Mouse (Mus musculus) G1E (cell line): Measurements from ENCODE around the gene Zmynd12. TPM values are rescaled to one million over a fixed set of nuclear protein-coding genes. Genes with fewer than 3 reads are reported as not detected.

Source experiments
- ATAC-seq: 2 replicates; pipeline ENCODE4 v1.8.0; 2016; ENCODE audit warnings: mild to moderate bottlenecking; ENCODE audit not compliant: insufficient number of reproducible peaks, poor library complexity, low FRiP score, severe bottlenecking; ENCODE audit errors: extremely low read depth
- DNase-seq: peaks from one replicate; pipeline ENCODE4 v3.0.0; 2012; ENCODE audit warnings: low spot score
- H3K27me3 ChIP-seq: 2 replicates; pipeline ENCODE4 v1.6.1; 2012; ENCODE audit warnings: mild to moderate bottlenecking, low read length, inconsistent platforms; ENCODE audit not compliant: insufficient read depth
- H3K36me3 ChIP-seq: replicated peaks from 2 replicates; pipeline ENCODE3; 2012; ENCODE audit warnings: mild to moderate bottlenecking, inconsistent platforms
- H3K4me1 ChIP-seq: 2 replicates; pipeline ENCODE4 v1.6.1; 2012; ENCODE audit warnings: low read depth, low read length, inconsistent platforms, mixed read lengths; ENCODE audit not compliant: insufficient read depth
- H3K4me3 ChIP-seq: 2 replicates; pipeline ENCODE4 v1.5.1; 2012; ENCODE audit warnings: low read depth, mild to moderate bottlenecking, inconsistent platforms, low read length, moderate library complexity, mixed read lengths
- H3K9me3 ChIP-seq: replicated peaks from 2 replicates; pipeline ENCODE4 v1.6.1; 2012; ENCODE audit warnings: inconsistent platforms
- CTCF ChIP-seq: IDR thresholded peaks from 2 replicates; pipeline ENCODE4 v1.5.1; 2012; ENCODE audit warnings: low read depth, low read length, inconsistent platforms, mixed read lengths
- GATA1 ChIP-seq: IDR thresholded peaks from 2 replicates; pipeline ENCODE4 v1.6.1; 2012; ENCODE audit warnings: borderline replicate concordance, low read length, inconsistent platforms, mixed read lengths
- GATA2 ChIP-seq: IDR thresholded peaks from 2 replicates; pipeline ENCODE4 v1.6.1; 2012; ENCODE audit warnings: low read depth, low read length, inconsistent platforms, borderline replicate concordance
- POLR2AphosphoS5 ChIP-seq: IDR thresholded peaks from 2 replicates; pipeline ENCODE4 v1.6.1; 2012; ENCODE audit warnings: low read depth, low read length, inconsistent platforms; ENCODE audit not compliant: insufficient replicate concordance
- TAL1 ChIP-seq: conservative IDR thresholded peaks from 2 replicates; pipeline ENCODE4 v1.6.1; 2012; ENCODE audit warnings: low read depth, low read length, inconsistent platforms, mixed read lengths
- polyA plus RNA-seq: library from polyadenylated mRNA; stranded (reverse); fragments of >175 nt; gene quantifications from 2 replicates; pipeline ENCODE4 v1.2.3, GENCODE M21; 2012
- total RNA-seq, 2 experiments: library from RNA; stranded (forward) in 1 of 2; stranded (reverse) in 1 of 2; fragments of 200-1000 nt in 1 of 2; fragments of >200 nt in 1 of 2; fragmentation: Nextera tagmentation in 1 of 2; gene quantifications; 2 replicates each; pipeline ENCODE4 v1.2.3; 2014 to 2017

Gene Zmynd12
- 1.4 TPM in 1 of 2 replicates, not detected in the other for total RNA-seq (2014; fragmentation: Nextera tagmentation)
- not detected in 2 replicates for total RNA-seq (2017)
- 0.10 and 0.18 TPM in 2 replicates for polyA plus RNA-seq

DNA sequence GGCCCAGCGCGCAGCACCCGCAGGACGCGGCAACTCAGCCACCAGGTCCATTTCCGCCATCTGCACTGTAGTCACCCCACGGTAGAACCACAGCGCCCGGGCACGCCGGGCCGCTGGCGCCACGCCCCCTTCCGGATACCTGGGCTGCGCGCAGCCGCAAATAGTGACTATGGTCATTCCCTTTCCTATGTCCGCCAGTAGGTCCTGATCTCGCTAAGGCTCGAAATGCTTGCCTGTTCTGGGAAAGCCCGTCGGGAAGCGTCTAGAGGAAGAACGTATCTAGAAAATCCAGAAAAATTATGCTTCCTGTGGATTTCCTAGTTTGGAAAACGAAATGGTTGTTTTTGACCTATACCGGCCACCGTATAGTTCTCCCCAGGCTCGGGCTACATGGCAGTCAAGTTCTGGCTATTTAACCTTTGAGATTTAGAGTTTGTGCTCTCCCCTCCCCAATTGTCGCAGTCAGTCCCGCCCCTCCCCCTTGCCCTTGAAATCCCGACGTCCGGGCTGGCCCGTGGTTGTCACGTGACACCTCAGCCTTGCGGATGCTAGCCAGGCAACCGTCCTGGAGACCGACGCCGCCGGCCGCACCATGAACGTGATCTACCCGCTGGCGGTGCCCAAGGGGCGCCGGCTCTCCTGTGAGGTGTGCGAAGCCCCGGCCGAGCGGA is at the start of gene Zmynd12, which contains the start of gene Ppcs:
TSS of gene Zmynd12 (plus strand) at position 521 of the 671 bp plus-strand sequence.
TSS of gene Ppcs (minus strand) at position 127 of the 671 bp plus-strand sequence.
- H3K4me1 ChIP-seq: peaks cover 60% of the 10 kb centered on the region

DNA sequence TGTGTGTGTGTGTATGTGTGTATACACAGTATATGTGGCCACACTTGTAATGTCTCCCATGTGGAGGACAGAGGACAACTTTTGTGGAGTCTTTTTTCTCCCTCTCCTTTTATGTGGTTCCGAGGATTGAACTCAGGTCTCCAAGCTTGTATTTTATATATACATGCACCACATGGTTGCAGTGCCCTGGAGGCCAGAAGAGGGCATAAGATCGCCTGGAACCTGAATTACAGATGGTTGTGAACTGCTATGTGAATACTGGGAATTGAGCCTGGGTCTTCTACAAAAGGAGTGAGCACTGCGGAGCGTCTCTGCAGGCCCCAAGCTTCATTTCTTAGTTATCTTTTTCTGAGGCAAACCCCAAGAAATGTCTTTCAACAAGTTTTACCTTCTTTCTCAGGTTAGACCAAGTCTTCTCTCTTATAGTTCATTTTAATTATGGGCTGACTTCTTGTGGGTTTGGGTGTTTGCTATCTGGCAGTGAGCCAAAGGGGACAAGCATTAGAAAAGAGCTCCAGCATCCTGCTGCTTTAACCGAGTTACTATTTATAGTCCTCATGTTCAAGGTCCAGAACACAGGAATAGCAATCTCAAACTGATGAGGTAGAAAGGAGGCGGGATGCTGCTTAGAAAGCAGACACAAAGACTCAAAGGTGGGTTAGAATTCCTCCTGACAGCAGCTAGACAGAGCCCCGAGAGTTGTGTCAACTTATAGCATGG is 41.0 kb upstream of the Zmynd12 start:
- Histone ChIP-seq H3K36me3 (no peaks in the 10 kb centered on the region), H3K9me3 (no peaks in the 10 kb centered on the region), H3K4me3 (no peak overlapping the region), H3K27me3 (peaks cover 19% of the 10 kb centered on the region), H3K4me1 (no peaks in the 10 kb centered on the region)
- DNase-seq (no peak), ATAC-seq (no peak)
- TF ChIP-seq GATA1 (no peak), TAL1 (no peak), POLR2AphosphoS5 (no peak), CTCF (no peak), GATA2 (no peak)

More for the DNA sequence above, at the start of gene Zmynd12, which contains the start of gene Ppcs:
- Histone ChIP-seq H3K27me3 (no peaks in the 10 kb centered on the region), H3K9me3 (no peaks in the 10 kb centered on the region), H3K36me3 (peaks cover 18% of the 10 kb centered on the region), H3K4me3 (peak within 1 kb of the TSS; percentile 84)
- DNase-seq (peak; percentile 88), ATAC-seq (peak; percentile 47)
- TF ChIP-seq CTCF: no peak
- no peak for TF ChIP-seq GATA1
- TF ChIP-seq GATA2: no peak

DNA sequence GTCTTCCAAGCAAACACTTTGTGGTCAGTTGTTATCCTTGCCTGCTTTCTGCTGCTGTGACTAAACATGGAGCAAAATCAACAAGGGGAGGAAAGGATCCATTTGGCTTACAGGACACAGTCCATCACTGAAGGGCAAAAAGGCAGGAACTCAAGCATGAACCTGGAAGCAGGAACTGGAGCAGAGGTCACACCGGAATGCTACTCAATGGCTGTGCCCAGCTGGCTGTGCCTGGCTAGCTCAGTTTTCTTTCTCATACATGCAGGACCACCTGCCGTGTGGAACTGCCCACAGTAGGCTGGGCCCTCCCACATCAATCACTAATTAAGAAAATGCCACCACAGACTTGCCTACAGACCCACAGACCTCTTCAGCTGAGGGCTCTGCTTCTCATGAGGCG is 33.4 kb upstream of the Zmynd12 start:
- Histone ChIP-seq H3K27me3 (peaks cover 17% of the 10 kb centered on the region), H3K9me3 (no peaks in the 10 kb centered on the region), H3K36me3 (no peaks in the 10 kb centered on the region), H3K4me3 (no peak overlapping the region), H3K4me1 (no peaks in the 10 kb centered on the region)
- ATAC-seq (no peak), DNase-seq (no peak)
- no peak for TF ChIP-seq CTCF
- TF ChIP-seq GATA2: no peak
- TF ChIP-seq POLR2AphosphoS5: no peak

DNA sequence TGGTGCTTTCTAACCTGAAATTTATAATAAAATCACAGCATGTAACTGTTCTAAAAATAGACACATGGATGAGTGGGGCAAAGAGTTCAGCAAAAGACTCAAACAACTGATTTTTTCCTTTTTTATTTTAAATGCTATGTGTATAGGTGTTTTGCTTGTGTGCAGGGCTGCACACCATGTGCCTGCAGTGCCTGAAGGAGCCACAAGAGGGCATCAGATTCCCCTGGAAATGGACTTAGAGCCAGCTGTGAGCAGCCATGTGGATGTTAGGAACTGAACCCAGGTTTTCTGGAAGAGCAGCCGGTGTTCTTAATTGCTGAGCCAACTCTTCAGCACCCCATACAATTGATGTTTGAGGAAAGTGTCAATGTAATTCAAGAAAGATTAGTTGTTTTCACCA is 32.2 kb upstream of the Zmynd12 start:
- Histone ChIP-seq H3K9me3 (no peaks in the 10 kb centered on the region), H3K27me3 (peaks cover 17% of the 10 kb centered on the region), H3K4me1 (no peaks in the 10 kb centered on the region), H3K36me3 (no peaks in the 10 kb centered on the region), H3K4me3 (no peak overlapping the region)
- ATAC-seq (no peak), DNase-seq (no peak)
- no peak for TF ChIP-seq POLR2AphosphoS5
- TF ChIP-seq CTCF: peak; percentile 73
- no peak for TF ChIP-seq GATA1

DNA sequence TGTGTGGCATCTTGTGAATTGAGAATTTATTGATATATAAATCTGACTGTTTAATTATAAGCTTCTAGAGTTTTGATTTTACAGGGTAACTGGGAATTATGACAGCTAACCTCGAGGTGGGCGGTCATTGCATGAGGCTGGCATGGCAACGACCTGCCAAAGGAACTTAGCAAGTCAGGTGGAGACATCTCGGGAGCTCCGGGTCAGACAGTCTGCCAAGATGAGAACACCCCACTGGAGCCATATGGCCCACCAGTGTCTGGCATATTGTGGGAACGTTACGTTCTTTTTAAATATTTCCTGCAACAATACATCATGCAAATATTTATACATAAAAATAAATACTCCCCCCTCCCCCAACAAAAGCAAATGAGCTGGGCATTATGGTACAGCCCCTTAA is 23.9 kb upstream of the Zmynd12 start:
- Histone ChIP-seq H3K36me3 (no peaks in the 10 kb centered on the region), H3K9me3 (peaks cover 9% of the 10 kb centered on the region), H3K4me1 (no peaks in the 10 kb centered on the region), H3K4me3 (no peak overlapping the region), H3K27me3 (peaks cover 12% of the 10 kb centered on the region)
- DNase-seq (no peak), ATAC-seq (no peak)
- no peak for TF ChIP-seq CTCF
- TF ChIP-seq POLR2AphosphoS5: no peak
- no peak for TF ChIP-seq GATA1
- TF ChIP-seq TAL1: no peak
- no peak for TF ChIP-seq GATA2

DNA sequence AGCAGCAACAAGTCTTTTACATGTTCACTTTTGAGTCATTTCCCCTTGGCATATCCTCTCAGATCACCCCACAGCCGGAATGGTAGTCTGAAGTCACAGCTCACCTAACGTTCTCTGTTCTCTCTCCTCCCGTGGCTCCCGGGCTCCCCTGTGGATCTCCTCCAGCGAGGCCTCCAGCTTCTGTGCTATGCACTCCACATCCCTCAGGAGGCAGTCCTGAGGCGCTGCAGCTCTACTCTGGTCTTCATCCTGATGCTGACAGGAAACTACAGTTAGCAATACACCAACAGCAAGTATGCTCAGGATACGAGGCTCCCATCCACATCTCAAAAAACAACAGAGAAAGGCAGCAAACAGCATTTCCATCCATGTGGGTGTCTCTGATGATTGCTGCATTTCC is 21.7 kb upstream of the Zmynd12 start:
- no peaks in the 10 kb centered on the region for H3K4me1 ChIP-seq
- no peak for TF ChIP-seq GATA2
- no peak for TF ChIP-seq TAL1
- no peak for TF ChIP-seq CTCF
- TF ChIP-seq GATA1: no peak
- no peak for TF ChIP-seq POLR2AphosphoS5
- H3K36me3 ChIP-seq: no peaks in the 10 kb centered on the region
- no peak overlapping the region for H3K4me3 ChIP-seq
- peaks cover 9% of the 10 kb centered on the region for H3K9me3 ChIP-seq
- DNase-seq: no peak
- H3K27me3 ChIP-seq: peaks cover 15% of the 10 kb centered on the region
- no peak for ATAC-seq
